Mouse (Mus musculus): Measurements from ENCODE around the gene Trak1. TPM values are rescaled to one million over a fixed set of nuclear protein-coding genes. Genes with fewer than 3 reads are reported as not detected.

The Trak1 gene
- polyA plus RNA-seq, 1 experiment from 2014 or later = 53.6 TPM

GRCm38 (mm10) chr9:121433745-121434528 lies 136.6 kb downstream of the Trak1 start:
- H3K4me2 ChIP-seq (ENCODE audit: low read length) = no peak overlapping the region
- ATAC-seq (ENCODE audit: low FRiP score, low TSS enrichment) (no peak), DNase-seq (no peak)
- no peaks in the 10 kb centered on the region for H3K27me3 ChIP-seq (ENCODE audit: control insufficient read depth, insufficient read depth, low read length)
- no peaks in the 10 kb centered on the region for H3K9me3 ChIP-seq (ENCODE audit: control insufficient read depth, low read length)
- H3K27ac ChIP-seq (replicated peaks; ENCODE audit: low read depth, low read length) = no peak overlapping the region
- H3K9ac ChIP-seq (replicated peaks; ENCODE audit: low read length) = no peak overlapping the region
- H3K4me3 ChIP-seq (replicated peaks; ENCODE audit: low read depth, low read length) = no peak overlapping the region
- H3K4me1 ChIP-seq (ENCODE audit: control insufficient read depth, insufficient read depth, low read length) = 0 out of 2 replicates have a peak, but pooled peaks cover 7% of the 10 kb centered on the region
- 0 out of 2 replicates have a peak, but pooled peaks cover 5% of the 10 kb centered on the region for H3K36me3 ChIP-seq (ENCODE audit: control insufficient read depth, insufficient read depth, low read length)
- 88% methylated on average over 15 of the region's 15 CpGs for WGBS

GRCm38 (mm10) chr9:121435332-121435956 lies 138.1 kb downstream of the Trak1 start:
- ATAC-seq (ENCODE audit: low FRiP score, low TSS enrichment) (no peak), DNase-seq (no peak)
- H3K27ac ChIP-seq (replicated peaks; ENCODE audit: low read depth, low read length) = no peak overlapping the region
- H3K4me3 ChIP-seq (replicated peaks; ENCODE audit: low read depth, low read length) = no peak overlapping the region
- H3K9me3 ChIP-seq (ENCODE audit: control insufficient read depth, low read length) = no peaks in the 10 kb centered on the region
- H3K4me2 ChIP-seq (ENCODE audit: low read length) = no peak overlapping the region
- WGBS = 79% methylated on average over 3 of the region's 3 CpGs
- H3K4me1 ChIP-seq (ENCODE audit: control insufficient read depth, insufficient read depth, low read length) = 0 out of 2 replicates have a peak, but pooled peaks cover under 1% of the 10 kb centered on the region
- 0 out of 2 replicates have a peak, but pooled peaks cover 7% of the 10 kb centered on the region for H3K36me3 ChIP-seq (ENCODE audit: control insufficient read depth, insufficient read depth, low read length)
- H3K27me3 ChIP-seq (ENCODE audit: control insufficient read depth, insufficient read depth, low read length) = no peaks in the 10 kb centered on the region
- no peak overlapping the region for H3K9ac ChIP-seq (replicated peaks; ENCODE audit: low read length)

DNA sequence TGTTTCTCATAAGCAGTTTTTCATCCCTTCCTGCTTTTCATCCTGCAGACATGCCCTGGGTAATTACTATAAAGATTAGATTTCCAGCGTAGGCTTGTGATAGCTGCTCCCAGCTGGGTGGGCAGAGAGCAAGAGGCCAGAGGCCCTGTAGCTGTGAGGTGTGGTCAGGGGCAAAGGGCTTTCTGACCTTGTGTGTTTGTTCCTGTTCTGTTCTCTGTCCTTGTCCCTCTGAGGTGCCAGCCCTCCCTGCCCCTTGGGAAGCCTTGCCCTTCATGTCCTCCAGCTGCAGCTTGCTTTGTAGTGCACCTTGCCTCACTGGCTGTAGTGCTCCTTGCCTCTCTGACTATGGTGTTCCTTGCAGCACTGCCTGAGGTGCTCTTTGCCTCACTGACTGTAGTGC lies 139.2 kb downstream of the Trak1 start:
- no peak overlapping the region for H3K9ac ChIP-seq (replicated peaks; ENCODE audit: low read length)
- H3K36me3 ChIP-seq (ENCODE audit: control insufficient read depth, insufficient read depth, low read length) = peaks cover 12% of the 10 kb centered on the region
- H3K9me3 ChIP-seq (ENCODE audit: control insufficient read depth, low read length) = no peaks in the 10 kb centered on the region
- ATAC-seq (ENCODE audit: low FRiP score, low TSS enrichment) = no peak
- DNase-seq = no peak
- WGBS = 68% methylated on average over 1 of the region's 1 CpGs
- no peaks in the 10 kb centered on the region for H3K27me3 ChIP-seq (ENCODE audit: control insufficient read depth, insufficient read depth, low read length)
- no peak overlapping the region for H3K27ac ChIP-seq (replicated peaks; ENCODE audit: low read depth, low read length)
- no peaks in the 10 kb centered on the region for H3K4me1 ChIP-seq (ENCODE audit: control insufficient read depth, insufficient read depth, low read length)
- H3K4me3 ChIP-seq (replicated peaks; ENCODE audit: low read depth, low read length) = no peak overlapping the region
- no peak overlapping the region for H3K4me2 ChIP-seq (ENCODE audit: low read length)

DNA sequence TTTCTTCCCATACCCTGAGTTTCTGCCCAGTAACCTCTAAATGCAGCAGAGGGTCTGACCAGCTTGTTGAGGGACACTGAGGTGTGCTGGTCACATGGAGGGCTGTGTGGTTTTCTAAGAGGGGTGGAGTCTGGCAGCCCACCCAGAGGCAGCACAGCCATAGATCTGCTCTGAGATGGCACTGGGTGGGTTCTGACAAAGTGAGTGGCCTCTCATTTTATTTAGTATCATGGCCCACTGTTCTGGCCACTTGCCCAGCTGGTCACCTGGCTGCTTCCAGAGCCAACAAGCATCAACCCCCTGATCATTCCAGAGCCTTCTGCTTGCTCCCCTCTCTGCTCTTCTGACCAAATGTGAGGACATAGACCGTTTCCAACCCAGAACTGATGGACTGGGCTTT lies 144.8 kb downstream of the Trak1 start:
- ATAC-seq (ENCODE audit: low FRiP score, low TSS enrichment) = no peak
- 90% methylated on average over 1 of the region's 1 CpGs for WGBS
- Histone ChIP-seq H3K9me3 (ENCODE audit: control insufficient read depth, low read length) (no peaks in the 10 kb centered on the region), H3K27me3 (ENCODE audit: control insufficient read depth, insufficient read depth, low read length) (no peaks in the 10 kb centered on the region), H3K4me1 (ENCODE audit: control insufficient read depth, insufficient read depth, low read length) (no peaks in the 10 kb centered on the region), H3K4me2 (ENCODE audit: low read length) (no peak overlapping the region), H3K4me3 (replicated peaks; ENCODE audit: low read depth, low read length) (no peak overlapping the region), H3K36me3 (ENCODE audit: control insufficient read depth, insufficient read depth, low read length) (peaks cover 55% of the 10 kb centered on the region), H3K27ac (replicated peaks; ENCODE audit: low read depth, low read length) (no peak overlapping the region), H3K9ac (replicated peaks; ENCODE audit: low read length) (no peak overlapping the region)
- DNase-seq = no peak

DNA sequence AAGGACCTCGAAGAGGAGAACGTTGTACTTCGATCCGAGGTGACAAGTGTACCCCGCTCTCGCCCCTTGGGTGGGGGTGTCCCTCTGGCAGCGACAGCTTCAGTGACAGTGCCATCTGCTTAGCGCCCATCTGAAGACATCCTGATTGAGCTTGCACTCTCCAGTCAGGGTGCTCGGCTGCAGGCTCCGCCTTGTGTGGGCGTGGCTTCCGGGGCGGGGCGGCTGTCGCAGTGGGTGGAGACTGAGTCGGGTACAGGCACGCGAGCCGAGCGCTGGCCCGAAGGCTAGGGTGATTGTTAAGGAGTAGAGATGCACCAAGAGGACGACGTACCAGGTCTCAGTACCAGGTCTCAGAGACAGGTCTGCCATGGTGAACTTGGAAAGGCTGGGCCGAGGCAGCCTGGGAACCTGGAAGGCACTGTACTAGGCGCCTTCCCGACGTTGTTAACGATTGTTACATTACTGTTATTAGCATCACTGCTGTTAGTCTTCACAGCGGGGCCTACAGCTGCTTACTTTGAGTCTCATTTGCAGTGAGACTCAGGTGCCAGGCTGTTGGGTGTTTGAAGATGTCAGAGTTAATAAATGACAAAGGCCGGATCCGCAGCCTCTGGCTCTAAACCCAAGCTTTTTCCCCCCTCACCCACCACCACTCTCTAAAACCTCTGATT lies 146.5 kb downstream of the Trak1 start:
- peaks cover 72% of the 10 kb centered on the region for H3K36me3 ChIP-seq (ENCODE audit: control insufficient read depth, insufficient read depth, low read length)
- 64% methylated on average over 31 of the region's 31 CpGs for WGBS

GRCm38 (mm10) chr9:121444367-121444707 lies 147.0 kb downstream of the Trak1 start:
- Histone ChIP-seq H3K4me3 (replicated peaks; ENCODE audit: low read depth, low read length) (no peak overlapping the region), H3K27me3 (ENCODE audit: control insufficient read depth, insufficient read depth, low read length) (no peaks in the 10 kb centered on the region), H3K27ac (replicated peaks; ENCODE audit: low read depth, low read length) (no peak overlapping the region), H3K36me3 (ENCODE audit: control insufficient read depth, insufficient read depth, low read length) (peaks cover 77% of the 10 kb centered on the region), H3K9me3 (ENCODE audit: control insufficient read depth, low read length) (no peaks in the 10 kb centered on the region), H3K4me2 (ENCODE audit: low read length) (no peak overlapping the region), H3K4me1 (ENCODE audit: control insufficient read depth, insufficient read depth, low read length) (no peaks in the 10 kb centered on the region), H3K9ac (replicated peaks; ENCODE audit: low read length) (no peak overlapping the region)
- no peak for ATAC-seq (ENCODE audit: low FRiP score, low TSS enrichment)
- no peak for DNase-seq
- WGBS = 48% methylated on average over 3 of the region's 3 CpGs

More for the DNA sequence above, 146.5 kb downstream of the Trak1 start:
- H3K27me3 ChIP-seq (ENCODE audit: control insufficient read depth, insufficient read depth, low read length) = no peaks in the 10 kb centered on the region
- H3K4me1 ChIP-seq (ENCODE audit: control insufficient read depth, insufficient read depth, low read length) = no peaks in the 10 kb centered on the region
- no peaks in the 10 kb centered on the region for H3K9me3 ChIP-seq (ENCODE audit: control insufficient read depth, low read length)
- 0 out of 2 replicates have a peak overlapping the region, but pooled peaks have one; percentile 26 for H3K27ac ChIP-seq (replicated peaks; ENCODE audit: low read depth, low read length)
- H3K4me3 ChIP-seq (replicated peaks; ENCODE audit: low read depth, low read length) = no peak overlapping the region
- no peak overlapping the region for H3K9ac ChIP-seq (replicated peaks; ENCODE audit: low read length)
- DNase-seq (peak; percentile 17), ATAC-seq (ENCODE audit: low FRiP score, low TSS enrichment) (no peak; the same call in 1 of the 2 replicates)
- no peak overlapping the region for H3K4me2 ChIP-seq (ENCODE audit: low read length)

DNA sequence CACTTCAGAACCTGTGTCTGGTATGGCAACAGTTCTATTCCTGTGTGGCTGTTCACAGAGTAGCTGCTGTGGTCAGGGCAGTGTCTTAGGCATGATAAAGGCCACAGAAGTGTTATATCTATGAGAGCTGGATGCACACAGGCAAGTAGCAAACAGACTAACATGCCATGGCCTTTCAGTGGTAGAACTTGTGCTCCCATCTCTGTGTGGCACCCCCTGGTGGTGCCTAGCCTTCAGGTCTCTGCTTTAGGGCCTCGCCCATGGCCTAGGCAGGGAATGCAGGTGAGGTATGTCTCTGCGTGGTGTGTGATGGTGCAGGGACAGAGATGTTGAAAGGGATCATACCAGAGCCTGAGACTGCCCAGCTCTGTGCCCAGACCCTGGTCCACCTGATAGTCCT lies 148.1 kb downstream of the Trak1 start:
- 90% methylated on average over 2 of the region's 2 CpGs for WGBS
- Histone ChIP-seq H3K27me3 (ENCODE audit: control insufficient read depth, insufficient read depth, low read length) (no peaks in the 10 kb centered on the region), H3K4me2 (ENCODE audit: low read length) (no peak overlapping the region), H3K9ac (replicated peaks; ENCODE audit: low read length) (no peak overlapping the region), H3K4me1 (ENCODE audit: control insufficient read depth, insufficient read depth, low read length) (no peaks in the 10 kb centered on the region), H3K9me3 (ENCODE audit: control insufficient read depth, low read length) (no peaks in the 10 kb centered on the region), H3K4me3 (replicated peaks; ENCODE audit: low read depth, low read length) (no peak overlapping the region), H3K36me3 (ENCODE audit: control insufficient read depth, insufficient read depth, low read length) (peaks cover 86% of the 10 kb centered on the region), H3K27ac (replicated peaks; ENCODE audit: low read depth, low read length) (no peak overlapping the region)
- DNase-seq = peak; percentile 35
- ATAC-seq (ENCODE audit: low FRiP score, low TSS enrichment) = no peak

DNA sequence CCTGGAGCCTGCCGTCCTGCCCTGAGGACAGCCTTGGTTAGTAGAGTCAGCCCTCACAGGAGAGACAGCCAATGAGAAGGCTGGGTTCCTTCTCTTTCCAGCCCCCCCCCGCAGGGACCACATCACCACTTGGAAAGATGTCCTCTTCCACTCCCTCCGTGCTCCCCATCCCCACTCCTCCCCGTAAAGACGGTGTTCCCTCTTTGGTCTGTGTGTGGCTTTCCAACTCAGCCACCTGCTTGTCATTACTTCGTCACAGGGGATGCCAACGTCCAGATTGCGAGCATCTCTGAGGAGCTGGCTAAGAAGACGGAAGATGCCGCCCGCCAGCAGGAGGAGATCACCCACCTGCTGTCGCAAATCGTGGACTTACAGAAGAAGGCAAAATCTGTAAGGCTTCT lies 149.1 kb downstream of the Trak1 start:
- no peak overlapping the region for H3K27ac ChIP-seq (replicated peaks; ENCODE audit: low read depth, low read length)
- no peak for DNase-seq
- no peaks in the 10 kb centered on the region for H3K27me3 ChIP-seq (ENCODE audit: control insufficient read depth, insufficient read depth, low read length)
- H3K9me3 ChIP-seq (ENCODE audit: control insufficient read depth, low read length) = no peaks in the 10 kb centered on the region
- ATAC-seq (ENCODE audit: low FRiP score, low TSS enrichment) = no peak
- H3K4me1 ChIP-seq (ENCODE audit: control insufficient read depth, insufficient read depth, low read length) = no peaks in the 10 kb centered on the region
- peaks cover 90% of the 10 kb centered on the region for H3K36me3 ChIP-seq (ENCODE audit: control insufficient read depth, insufficient read depth, low read length)
- H3K4me2 ChIP-seq (ENCODE audit: low read length) = no peak overlapping the region
- 89% methylated on average over 13 of the region's 13 CpGs for WGBS
- no peak overlapping the region for H3K4me3 ChIP-seq (replicated peaks; ENCODE audit: low read depth, low read length)
- H3K9ac ChIP-seq (replicated peaks; ENCODE audit: low read length) = no peak overlapping the region
